Mouse (Mus musculus): ENCODE measurements around the gene Usf3.

DNA sequence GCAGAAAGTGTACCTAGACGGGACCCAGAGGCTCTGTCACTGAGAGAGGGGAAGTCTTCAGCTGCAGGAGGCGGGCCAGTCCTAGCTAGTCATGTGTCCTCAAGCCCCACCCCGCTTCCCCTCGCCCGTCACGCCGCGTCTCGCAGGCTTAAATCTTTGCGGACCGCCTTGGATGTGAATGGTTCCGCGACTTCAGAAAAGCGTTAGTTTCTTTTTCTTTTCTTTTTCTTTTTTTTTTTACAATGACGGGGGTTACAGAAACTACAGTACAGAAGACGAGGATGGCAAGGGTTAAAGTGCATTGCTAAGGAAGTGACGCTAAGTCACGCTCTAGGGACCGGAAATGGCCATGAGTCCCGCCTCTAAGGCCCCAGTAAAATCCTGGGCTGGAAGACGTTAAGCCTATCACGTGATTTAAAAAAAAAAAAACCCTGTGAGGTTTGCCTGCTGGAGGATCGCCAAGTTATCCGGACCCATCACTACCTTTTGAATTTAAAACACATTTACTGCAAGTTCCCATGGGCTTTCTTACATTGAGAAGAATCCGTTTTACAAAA, 34.0 kb upstream of the Usf3 start:
- TF ChIP-seq CTCF (IDR thresholded peaks at IDR 0.05; ENCODE audit: insufficient read depth, low read length): no peak
- no peak for TF ChIP-seq POLR2A (IDR thresholded peaks at IDR 0.05; ENCODE audit: borderline replicate concordance, extremely low read depth, low read depth, low read length)

Data from lung, adult 2 months (tissue).